Mouse (Mus musculus): ENCODE measurements around the gene Washc4.
A peak's percentile ranks its signal among the peaks of the same experiment; 100 is the strongest.

GRCm38 (mm10) chr10:83543439-83544102 is at the start of gene Washc4:
- TF ChIP-seq POLR2AphosphoS2 (IDR thresholded peaks at IDR 0.05; ENCODE audit: low read depth, low read length) (peak; percentile 90; the same call in 1 of the 2 replicates), MAX (IDR thresholded peaks at IDR 0.05; ENCODE audit: low read length) (peak; percentile 94), EP300 (IDR thresholded peaks at IDR 0.05; ENCODE audit: low read length) (no peak), MAFK (IDR thresholded peaks at IDR 0.05; ENCODE audit: insufficient replicate concordance, low read length) (no peak), RCOR1 (conservative IDR thresholded peaks at IDR 0.05; ENCODE audit: low read depth, low read length) (peak; percentile 94), BHLHE40 (IDR thresholded peaks at IDR 0.05; ENCODE audit: low read depth, low read length) (peak; percentile 99), E2F4 (IDR thresholded peaks at IDR 0.05; ENCODE audit: insufficient replicate concordance, low read depth, low read length) (no peak), TCF12 (IDR thresholded peaks at IDR 0.05; ENCODE audit: low read depth, low read length) (peak; percentile 93), JUND (conservative IDR thresholded peaks at IDR 0.05; ENCODE audit: low read depth, low read length) (no peak), JUN (IDR thresholded peaks at IDR 0.05; ENCODE audit: insufficient read depth, low read depth, low read length) (no peak), CTCF (conservative IDR thresholded peaks at IDR 0.05 in 1 of 2, IDR thresholded peaks at IDR 0.05 in 1 of 2; ENCODE audit: low read depth in 2 of 2, low read length in 2 of 2) (no peak), MXI1 (IDR thresholded peaks at IDR 0.05; ENCODE audit: low read depth, low read length) (peak; percentile 24; the same call in 1 of the 2 replicates), ZC3H11A (IDR thresholded peaks at IDR 0.05; ENCODE audit: low read depth, low read length) (no peak), ZKSCAN1 (IDR thresholded peaks at IDR 0.05; ENCODE audit: borderline replicate concordance, low read depth, low read length) (no peak)

Data from CH12.LX (cell line).